Mouse (Mus musculus): Measurements from ENCODE around the gene Gm43517. TPM values are rescaled to one million over a fixed set of nuclear protein-coding genes. Genes with fewer than 3 reads are reported as not detected.

Gm43517 gene
- total RNA-seq, 1 experiment: not detected

GRCm38 (mm10) chr12:49398163-49398540 lies 13.2 kb downstream of the Gm43517 start:
- Histone ChIP-seq H3K4me3 (ENCODE audit: insufficient read depth in 1 of 2, low read depth in 1 of 2, low read length in 2 of 2, poor library complexity in 1 of 2, severe bottlenecking in 1 of 2) (no peak overlapping the region), H3K36me3 (ENCODE audit: control insufficient read depth, insufficient read depth, low read length, poor library complexity, severe bottlenecking) (no peaks in the 10 kb centered on the region), H3K9me3 (ENCODE audit: control insufficient read depth, insufficient read depth, low read depth, low read length) (no peaks in the 10 kb centered on the region), H3K27ac (ENCODE audit: insufficient read depth, low read depth, low read length, poor library complexity, severe bottlenecking) (no peak overlapping the region), H3K4me1 (ENCODE audit: control insufficient read depth in 2 of 2, insufficient read depth in 2 of 2, low read length in 2 of 2, poor library complexity in 1 of 2) (no peaks in the 10 kb centered on the region), H3K9ac (ENCODE audit: insufficient read depth, low read depth, low read length, poor library complexity, severe bottlenecking) (no peak overlapping the region)
- no peak for TF ChIP-seq ZC3H11A (IDR thresholded peaks at IDR 0.05; ENCODE audit: borderline replicate concordance, low read depth, low read length)
- TF ChIP-seq MAFK (IDR thresholded peaks at IDR 0.05; ENCODE audit: insufficient read depth, low read depth, low read length): no peak
- TF ChIP-seq CHD2 (IDR thresholded peaks at IDR 0.05; ENCODE audit: low read depth, low read length): no peak
- no peak for TF ChIP-seq HCFC1 (IDR thresholded peaks at IDR 0.05; ENCODE audit: borderline replicate concordance, insufficient read depth, low read length)
- no peak for TF ChIP-seq ZNF384 (IDR thresholded peaks at IDR 0.05; ENCODE audit: low read depth, low read length)
- DNase-seq (ENCODE audit: low read depth, low spot score): no peak
- in situ Hi-C loops (cut with MboI; ENCODE audit: low sequenced_read_pairs in 2 of 2, unreplicated experiment in 2 of 2): no loop called here

- DNase-seq (ENCODE audit: low read depth, low spot score): no peak
- no peak overlapping the region for H3K27ac ChIP-seq (ENCODE audit: insufficient read depth, low read depth, low read length, poor library complexity, severe bottlenecking)
- no peak overlapping the region for H3K4me3 ChIP-seq (ENCODE audit: insufficient read depth in 1 of 2, low read depth in 1 of 2, low read length in 2 of 2, poor library complexity in 1 of 2, severe bottlenecking in 1 of 2)
- no peaks in the 10 kb centered on the region for H3K36me3 ChIP-seq (ENCODE audit: control insufficient read depth, insufficient read depth, low read length, poor library complexity, severe bottlenecking)
- TF ChIP-seq ZNF384 (IDR thresholded peaks at IDR 0.05; ENCODE audit: low read depth, low read length) (no peak), HCFC1 (IDR thresholded peaks at IDR 0.05; ENCODE audit: borderline replicate concordance, insufficient read depth, low read length) (no peak), ZC3H11A (IDR thresholded peaks at IDR 0.05; ENCODE audit: borderline replicate concordance, low read depth, low read length) (no peak), MAFK (IDR thresholded peaks at IDR 0.05; ENCODE audit: insufficient read depth, low read depth, low read length) (no peak)
- H3K9ac ChIP-seq (ENCODE audit: insufficient read depth, low read depth, low read length, poor library complexity, severe bottlenecking): no peak overlapping the region
- H3K4me1 ChIP-seq (ENCODE audit: control insufficient read depth in 2 of 2, insufficient read depth in 2 of 2, low read length in 2 of 2, poor library complexity in 1 of 2): no peaks in the 10 kb centered on the region
- H3K9me3 ChIP-seq (ENCODE audit: control insufficient read depth, insufficient read depth, low read depth, low read length): no peaks in the 10 kb centered on the region
- in situ Hi-C loops (cut with MboI; ENCODE audit: low sequenced_read_pairs in 2 of 2, unreplicated experiment in 2 of 2): no loop called here
These were observed 13.7 kb downstream of the Gm43517 start for GRCm38 (mm10) chr12:49398636-49399035.

- no peaks in the 10 kb centered on the region for H3K9me3 ChIP-seq (ENCODE audit: control insufficient read depth, insufficient read depth, low read depth, low read length)
- H3K36me3 ChIP-seq (ENCODE audit: control insufficient read depth, insufficient read depth, low read length, poor library complexity, severe bottlenecking): no peaks in the 10 kb centered on the region
- in situ Hi-C loops (cut with MboI; ENCODE audit: low sequenced_read_pairs in 2 of 2, unreplicated experiment in 2 of 2): no loop called here
- TF ChIP-seq ZNF384 (IDR thresholded peaks at IDR 0.05; ENCODE audit: low read depth, low read length) (no peak), ZC3H11A (IDR thresholded peaks at IDR 0.05; ENCODE audit: borderline replicate concordance, low read depth, low read length) (no peak), MAFK (IDR thresholded peaks at IDR 0.05; ENCODE audit: insufficient read depth, low read depth, low read length) (no peak), CHD2 (IDR thresholded peaks at IDR 0.05; ENCODE audit: low read depth, low read length) (no peak), HCFC1 (IDR thresholded peaks at IDR 0.05; ENCODE audit: borderline replicate concordance, insufficient read depth, low read length) (no peak)
- H3K4me1 ChIP-seq (ENCODE audit: control insufficient read depth in 2 of 2, insufficient read depth in 2 of 2, low read length in 2 of 2, poor library complexity in 1 of 2): no peaks in the 10 kb centered on the region
- H3K4me3 ChIP-seq (ENCODE audit: insufficient read depth in 1 of 2, low read depth in 1 of 2, low read length in 2 of 2, poor library complexity in 1 of 2, severe bottlenecking in 1 of 2): no peak overlapping the region
- no peak overlapping the region for H3K9ac ChIP-seq (ENCODE audit: insufficient read depth, low read depth, low read length, poor library complexity, severe bottlenecking)
- H3K27ac ChIP-seq (ENCODE audit: insufficient read depth, low read depth, low read length, poor library complexity, severe bottlenecking): no peak overlapping the region
- no peak for DNase-seq (ENCODE audit: low read depth, low spot score)
These were observed 14.6 kb downstream of the Gm43517 start for GRCm38 (mm10) chr12:49399611-49400010.

GRCm38 (mm10) chr12:49400036-49400852 lies 15.3 kb downstream of the Gm43517 start:
- H3K4me3 ChIP-seq (ENCODE audit: insufficient read depth in 1 of 2, low read depth in 1 of 2, low read length in 2 of 2, poor library complexity in 1 of 2, severe bottlenecking in 1 of 2): no peak overlapping the region; a peak in 1 of 4 replicates
- TF ChIP-seq HCFC1 (IDR thresholded peaks at IDR 0.05; ENCODE audit: borderline replicate concordance, insufficient read depth, low read length) (no peak), MAFK (IDR thresholded peaks at IDR 0.05; ENCODE audit: insufficient read depth, low read depth, low read length) (no peak), CHD2 (IDR thresholded peaks at IDR 0.05; ENCODE audit: low read depth, low read length) (no peak), ZNF384 (IDR thresholded peaks at IDR 0.05; ENCODE audit: low read depth, low read length) (no peak), ZC3H11A (IDR thresholded peaks at IDR 0.05; ENCODE audit: borderline replicate concordance, low read depth, low read length) (no peak)
- H3K9me3 ChIP-seq (ENCODE audit: control insufficient read depth, insufficient read depth, low read depth, low read length): no peaks in the 10 kb centered on the region
- H3K36me3 ChIP-seq (ENCODE audit: control insufficient read depth, insufficient read depth, low read length, poor library complexity, severe bottlenecking): no peaks in the 10 kb centered on the region
- H3K9ac ChIP-seq (ENCODE audit: insufficient read depth, low read depth, low read length, poor library complexity, severe bottlenecking): no peak overlapping the region
- H3K27ac ChIP-seq (ENCODE audit: insufficient read depth, low read depth, low read length, poor library complexity, severe bottlenecking): no peak overlapping the region
- no peaks in the 10 kb centered on the region for H3K4me1 ChIP-seq (ENCODE audit: control insufficient read depth in 2 of 2, insufficient read depth in 2 of 2, low read length in 2 of 2, poor library complexity in 1 of 2)
- in situ Hi-C loops (cut with MboI; ENCODE audit: low sequenced_read_pairs in 2 of 2, unreplicated experiment in 2 of 2): no loop called here
- DNase-seq (ENCODE audit: low read depth, low spot score): no peak
